Mouse (Mus musculus) CH12.LX (cell line): ENCODE data around the gene Shtn1.

Experiments
- CTCF ChIP-seq, 2 experiments: IDR thresholded peaks in 1 of 2; conservative IDR thresholded peaks in 1 of 2; 2 replicates each; pipeline ENCODE4 v1.5.1; 2011 to 2012; ENCODE audit warnings: low read depth in 2 of 2, low read length in 2 of 2, improper control_type of control experiment in 1 of 2, inconsistent platforms in 1 of 2, mild to moderate bottlenecking in 1 of 2, moderate library complexity in 1 of 2
- EP300 ChIP-seq: IDR thresholded peaks from 2 replicates; pipeline ENCODE4 v1.6.1; 2011; ENCODE audit warnings: low read length, improper control_type of control experiment
- POLR2A ChIP-seq: IDR thresholded peaks from 2 replicates; pipeline ENCODE4 v1.6.1; 2011; ENCODE audit warnings: low read depth, mild to moderate bottlenecking, improper control_type of control experiment, low read length
- SMC3 ChIP-seq: IDR thresholded peaks from 2 replicates; pipeline ENCODE4 v1.6.1; 2011; ENCODE audit warnings: low read depth, low read length, improper control_type of control experiment

DNA sequence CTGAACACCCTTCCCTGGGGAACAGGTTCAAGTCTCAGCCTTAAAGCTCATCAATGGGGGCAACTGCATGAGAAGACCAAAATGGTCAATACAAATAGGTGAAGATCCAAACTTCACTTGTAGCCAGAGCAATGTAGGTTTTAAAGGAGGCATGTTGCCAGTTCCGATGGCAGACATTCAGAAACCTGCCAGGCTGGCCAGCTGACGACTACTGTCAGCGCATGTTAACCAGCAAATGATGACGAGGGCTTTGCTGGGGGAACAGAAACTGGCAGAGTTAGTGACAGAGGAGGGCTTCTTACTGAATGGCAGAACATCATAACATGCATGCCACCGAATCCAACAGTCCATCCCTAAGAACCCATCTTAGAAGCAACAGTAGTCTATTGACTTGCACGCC is 2.9 kb downstream of the Shtn1 start:
- TF ChIP-seq CTCF (conservative IDR thresholded peaks at IDR 0.05 in 1 of 2, IDR thresholded peaks at IDR 0.05 in 1 of 2; ENCODE audit: low read depth in 2 of 2, low read length in 2 of 2): no peak
- TF ChIP-seq POLR2A: no peak
- no peak for TF ChIP-seq SMC3
- TF ChIP-seq EP300: no peak
